Mouse (Mus musculus) CH12F3 (cell line): ENCODE results near the gene Dusp10.

Experiments
- in situ Hi-C: fragments of 300-500 bp; cut with MboI; formaldehyde crosslinking; loops from 2 replicates; pipeline ENCODE4 v1.14.3; 2020; ENCODE audit warnings: low sequenced_read_pairs

Dusp10 gene

GRCm38 (mm10) chr1:184027039-184027438 is 13.9 kb downstream of the Dusp10 start:
- in situ Hi-C loops = no loop called here

DNA sequence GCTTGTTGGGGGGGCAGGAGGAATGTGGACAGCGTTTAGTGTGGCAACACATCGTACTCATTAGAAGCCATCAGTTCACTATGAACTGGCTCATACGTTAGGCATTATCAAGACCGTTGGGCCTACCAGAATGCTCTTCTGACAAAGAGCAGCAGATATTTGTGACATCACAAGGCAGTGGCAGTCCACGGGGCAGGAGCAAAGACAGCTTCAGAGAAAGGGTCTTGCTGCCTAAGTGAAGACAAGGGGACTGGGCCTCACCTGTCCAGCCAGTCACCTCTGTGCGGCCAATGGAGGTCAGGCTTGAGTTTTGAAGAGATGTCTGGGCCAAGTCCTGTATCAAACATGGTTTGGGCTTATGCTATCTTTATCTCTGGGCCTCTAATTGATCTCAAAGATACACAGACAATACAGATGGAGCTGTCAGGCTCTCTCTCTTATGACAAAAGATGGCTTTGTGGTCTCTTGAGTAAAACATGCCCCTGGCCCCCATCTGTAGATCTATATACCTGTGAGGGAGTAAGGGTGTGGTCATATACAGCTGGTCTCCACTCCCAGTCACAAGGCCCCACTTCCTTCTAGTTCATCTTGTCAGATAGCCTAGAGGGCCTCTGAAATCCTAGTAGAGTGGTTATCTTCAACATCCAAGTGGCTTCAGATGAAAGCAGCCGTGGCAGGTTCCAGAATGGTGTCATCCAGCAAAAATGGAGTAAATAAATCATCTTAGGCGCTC is 17.1 kb downstream of the Dusp10 start:
- in situ Hi-C loops = no loop called here

DNA sequence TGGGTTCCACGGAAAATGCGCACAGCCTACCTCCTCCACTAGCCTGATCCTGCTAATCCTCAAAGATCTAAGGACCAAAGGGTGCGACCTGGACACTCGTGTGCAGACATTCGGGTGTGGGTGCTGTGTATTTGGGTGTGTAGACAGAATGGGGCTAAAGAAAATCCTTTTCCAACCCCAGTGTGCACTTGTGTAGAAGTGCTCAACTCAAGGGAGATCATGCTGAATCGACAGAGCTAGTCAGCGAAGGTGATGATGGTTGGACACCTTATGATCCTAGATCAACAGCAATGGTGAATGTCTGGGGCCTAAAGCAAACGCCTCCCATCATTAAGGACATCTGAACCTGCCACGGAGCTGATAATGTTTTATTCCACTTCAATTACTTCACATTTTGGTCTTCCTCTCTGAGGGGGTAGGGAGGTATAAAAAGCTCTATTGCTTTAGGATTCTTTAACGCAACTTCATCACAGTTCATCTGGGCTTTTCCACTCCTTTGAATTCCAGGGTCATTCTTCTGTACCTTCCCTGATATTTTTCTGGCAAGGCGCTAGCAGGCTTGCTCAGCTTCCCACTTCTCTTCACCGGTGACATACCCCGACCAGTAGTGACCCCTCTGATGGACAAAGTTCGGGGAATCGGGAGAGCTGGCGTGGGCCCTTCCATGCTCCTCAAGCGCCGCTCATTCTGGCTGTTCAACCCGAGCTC is 19.7 kb downstream of the Dusp10 start:
- in situ Hi-C loops = no loop called here

GRCm38 (mm10) chr1:184033390-184034010 is 20.4 kb downstream of the Dusp10 start:
- in situ Hi-C loops = no loop called here

DNA sequence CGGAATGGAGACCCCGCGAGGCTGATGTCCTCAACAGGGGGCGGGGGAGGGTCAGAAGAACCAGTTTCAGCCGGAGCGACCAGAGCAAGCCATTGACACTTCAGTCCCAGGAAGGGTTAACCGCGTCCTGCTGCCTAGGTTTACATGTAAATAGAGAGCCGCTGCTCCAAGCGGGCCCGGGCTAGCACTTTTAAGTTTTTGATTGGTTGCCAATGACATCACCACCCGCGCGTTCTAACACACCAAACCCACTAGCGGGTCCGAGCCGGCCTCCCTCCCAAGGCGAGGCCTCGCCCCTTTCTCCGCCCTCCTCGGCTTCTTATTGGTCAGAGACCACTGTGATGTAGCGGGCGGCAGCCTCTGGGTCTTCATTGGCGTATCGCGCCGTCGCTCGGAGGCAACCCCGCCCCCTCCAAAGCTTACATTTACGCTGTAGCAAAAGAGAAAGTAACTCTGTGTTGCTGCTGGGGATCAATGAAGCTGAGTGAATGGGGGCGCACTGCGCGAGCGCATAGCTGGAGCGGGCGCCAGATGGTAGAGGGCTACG is 21.0 kb downstream of the Dusp10 start, which contains the start of gene 1700056E22Rik:
1700056E22Rik (minus strand) TSS at position 291 of the 547 bp plus-strand sequence.
- in situ Hi-C loops = no loop called here

GRCm38 (mm10) chr1:184034741-184035181 is 21.7 kb downstream of the Dusp10 start:
- in situ Hi-C loops = no loop called here

DNA sequence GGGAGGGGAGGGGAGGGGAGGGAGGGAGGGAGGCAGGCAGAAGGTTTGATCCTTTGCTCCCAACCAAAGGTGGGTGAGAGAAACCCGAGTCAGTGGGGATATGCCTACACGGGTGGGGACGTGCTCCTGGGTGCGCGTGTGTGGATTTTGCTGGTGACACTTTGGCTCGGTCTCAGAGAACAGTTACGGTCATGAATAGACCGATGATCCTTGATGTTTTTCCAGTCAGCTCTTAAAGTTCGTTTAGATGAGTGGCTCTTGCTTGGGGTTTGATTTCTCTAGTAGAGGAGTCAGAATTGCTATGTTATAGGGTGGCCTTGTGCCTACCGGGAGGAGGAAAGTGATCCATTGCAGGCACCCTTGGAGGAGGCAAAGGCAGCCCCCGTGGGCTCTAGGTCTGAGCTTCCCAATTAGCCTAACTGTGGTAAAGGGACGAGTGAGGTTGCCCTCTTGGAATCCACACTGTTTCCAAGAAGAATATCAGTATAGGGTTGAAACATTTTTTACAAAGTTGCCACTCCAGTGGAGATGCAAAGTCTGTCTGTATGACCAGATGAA is 22.3 kb downstream of the Dusp10 start:
- in situ Hi-C loops = no loop called here

DNA sequence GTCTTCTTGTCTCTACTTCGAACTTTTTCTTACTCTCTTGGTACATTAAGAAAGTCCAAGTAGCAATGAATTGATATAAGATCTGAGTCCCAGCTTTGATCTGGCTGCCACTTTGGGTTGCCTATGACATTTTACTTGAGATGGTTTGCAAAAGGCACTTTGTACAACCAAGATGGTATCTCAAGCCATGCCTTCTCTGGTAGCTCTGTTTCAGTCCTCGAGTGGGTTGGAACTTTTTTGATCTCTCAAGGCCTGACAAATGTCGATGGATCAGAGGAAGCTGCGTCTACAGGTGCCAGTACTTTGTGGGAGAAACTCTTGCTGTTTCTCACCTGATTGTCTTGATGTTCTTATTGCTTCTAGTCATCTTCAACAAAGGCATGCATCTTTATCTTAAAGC is 24.7 kb downstream of the Dusp10 start:
- in situ Hi-C loops = no loop called here

DNA sequence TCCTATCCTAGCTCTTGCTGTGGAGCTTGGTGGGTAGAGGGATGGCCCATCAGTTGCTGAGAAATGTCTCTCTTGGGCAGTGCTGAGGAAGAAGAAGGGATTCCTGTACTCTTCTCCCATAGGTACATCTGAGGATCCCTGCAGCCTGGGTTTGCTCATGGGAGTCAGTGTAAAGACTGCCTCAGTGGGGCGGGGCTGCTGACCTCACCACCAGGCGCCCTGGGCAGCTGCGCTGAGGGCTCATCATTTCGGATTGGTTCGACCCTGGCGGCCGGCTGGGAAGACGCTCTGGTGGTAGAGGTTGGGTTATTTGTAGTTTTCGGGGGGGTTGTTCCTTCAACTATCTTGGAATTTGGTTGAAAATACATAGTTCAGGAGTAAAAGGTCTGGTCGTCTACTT is 26.2 kb downstream of the Dusp10 start:
- in situ Hi-C loops = no loop called here

DNA sequence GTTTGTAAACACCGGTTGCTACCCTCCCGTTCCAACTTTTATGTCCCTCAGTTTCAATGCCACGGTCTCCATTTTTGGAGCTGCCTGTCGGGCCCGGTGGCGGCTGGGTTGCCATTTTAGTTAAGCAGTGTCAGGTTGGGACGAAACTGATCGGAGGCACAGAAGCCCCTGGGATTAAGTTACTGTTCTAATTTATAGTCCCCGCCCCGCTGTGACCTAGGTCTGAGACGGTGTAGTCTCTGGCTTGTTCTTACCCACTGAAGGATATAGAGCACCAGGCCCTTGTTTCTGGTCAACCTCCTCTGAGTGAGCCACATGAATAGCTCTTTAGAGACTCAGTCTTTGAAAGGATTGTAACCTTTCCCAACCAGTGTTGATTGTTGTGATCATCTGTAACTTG is 27.1 kb downstream of the Dusp10 start:
- in situ Hi-C loops = no loop called here

GRCm38 (mm10) chr1:184040906-184041305 is 27.8 kb downstream of the Dusp10 start:
- in situ Hi-C loops = no loop called here

GRCm38 (mm10) chr1:184041778-184042573 is 28.9 kb downstream of the Dusp10 start:
- in situ Hi-C loops = no loop called here

DNA sequence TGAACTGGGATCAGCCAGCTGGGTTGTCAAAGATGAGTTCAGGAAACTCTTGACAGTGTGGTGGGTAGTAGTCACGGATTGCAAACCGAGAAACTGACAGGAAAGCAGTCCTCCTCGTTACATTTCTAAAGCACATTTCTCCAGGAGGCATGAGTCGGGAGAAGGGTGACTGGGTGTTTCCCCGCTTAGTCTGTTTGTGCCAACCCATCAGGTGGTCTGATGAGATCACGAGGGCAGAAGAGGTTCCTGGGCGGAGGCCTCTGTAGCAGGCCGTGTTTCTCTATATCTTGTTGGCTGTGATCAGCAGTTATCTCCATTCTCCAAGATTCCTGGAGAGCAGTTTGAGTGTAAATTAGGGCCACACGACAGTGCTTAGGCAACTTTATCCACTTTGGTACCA is 29.6 kb downstream of the Dusp10 start:
- in situ Hi-C loops = no loop called here

GRCm38 (mm10) chr1:184043391-184043790 is 30.3 kb downstream of the Dusp10 start:
- in situ Hi-C loops = no loop called here

DNA sequence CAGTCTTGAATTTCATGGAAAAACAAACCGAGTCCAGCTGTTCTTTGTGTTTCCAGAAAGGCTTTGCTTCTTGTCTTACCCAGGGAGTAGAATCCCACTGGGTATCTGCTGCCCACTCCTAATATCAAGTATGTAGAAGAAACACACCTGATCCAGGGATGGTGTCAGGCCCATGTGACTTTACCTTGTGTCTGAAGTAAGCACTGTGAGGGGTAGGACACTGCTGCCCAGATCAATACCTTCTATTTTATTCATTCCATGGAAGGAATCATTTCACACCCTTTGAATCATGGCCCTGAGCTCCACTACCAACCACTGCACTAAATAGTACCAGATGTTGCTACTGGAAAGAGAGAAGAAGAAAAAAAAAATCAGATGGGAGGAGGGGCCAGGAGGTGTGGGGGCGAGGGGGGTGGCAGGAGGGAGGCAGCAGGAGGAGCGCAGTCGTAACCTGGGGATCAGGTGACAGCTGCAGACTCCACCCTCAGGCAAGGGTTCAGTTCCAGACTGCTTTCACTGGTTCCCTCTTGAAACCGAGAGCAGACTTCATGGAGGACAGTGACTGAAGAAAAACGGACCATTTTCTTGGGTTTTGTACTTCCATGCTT is 33.1 kb downstream of the Dusp10 start:
- in situ Hi-C loops = no loop called here

- in situ Hi-C loops = no loop called here
These were observed 34.7 kb downstream of the Dusp10 start for GRCm38 (mm10) chr1:184047818-184048217.

DNA sequence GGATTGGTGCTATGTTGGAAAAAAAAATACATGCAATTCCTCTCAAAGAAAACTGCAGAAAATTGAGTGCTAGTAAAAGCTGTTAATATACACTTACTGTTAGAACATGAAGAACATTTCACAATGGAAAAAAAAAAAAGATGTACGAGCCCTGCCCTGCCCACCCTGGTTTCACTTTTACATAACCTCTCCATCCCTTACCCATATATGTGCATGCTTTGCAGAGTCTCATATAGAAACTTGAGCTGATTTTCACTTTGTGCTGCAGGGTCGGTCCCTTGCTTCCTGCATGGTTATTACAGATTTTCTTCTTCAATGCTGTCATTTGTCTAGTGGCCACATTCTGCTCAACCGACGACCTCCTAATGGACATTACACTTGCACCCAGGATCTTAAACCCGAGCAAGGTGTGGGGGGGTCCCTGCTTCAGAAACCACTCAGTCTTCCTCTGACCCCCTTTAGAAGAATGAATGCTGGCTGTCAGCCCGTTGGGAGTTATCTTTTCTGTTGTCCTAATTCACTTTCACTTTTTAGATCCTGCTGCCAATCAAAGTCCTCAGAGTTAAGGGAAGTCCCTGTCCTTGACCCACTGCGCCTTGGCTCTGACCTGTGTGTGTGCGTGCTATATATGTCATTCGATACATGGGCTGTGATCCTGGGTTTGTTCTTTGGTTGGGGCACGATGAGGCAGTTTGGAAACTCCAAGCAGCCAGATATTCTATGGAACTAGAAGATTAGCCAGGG is 35.7 kb downstream of the Dusp10 start:
- in situ Hi-C loops = no loop called here

GRCm38 (mm10) chr1:184051286-184051685 is 38.2 kb downstream of the Dusp10 start:
- in situ Hi-C loops = no loop called here

GRCm38 (mm10) chr1:184051824-184052223 is 38.7 kb downstream of the Dusp10 start:
- in situ Hi-C loops = no loop called here
